Mouse (Mus musculus): ENCODE data around the gene Asb10.

DNA sequence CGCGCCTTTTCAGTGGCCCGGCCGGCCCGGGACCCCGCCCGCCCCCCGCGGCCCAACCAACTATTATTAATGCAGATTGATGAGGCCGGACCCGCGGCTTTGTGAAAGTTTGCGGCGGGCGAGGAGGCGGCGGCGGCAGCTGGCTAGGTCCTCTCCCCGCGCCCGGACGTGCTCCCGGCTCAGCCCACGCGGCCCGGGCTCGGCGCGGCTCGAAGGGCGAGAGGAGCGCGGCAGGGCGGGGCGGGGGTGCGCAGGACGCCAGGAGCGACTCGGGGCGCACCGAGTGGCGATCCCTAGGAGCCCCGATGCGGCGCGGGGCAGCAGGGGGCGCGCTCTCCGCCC lies 13.9 kb downstream of the Asb10 start, which contains the start of gene Gbx1:
- no peak for TF ChIP-seq CTCF (IDR thresholded peaks at IDR 0.05; ENCODE audit: low read depth)
- no peak for TF ChIP-seq EP300 (IDR thresholded peaks at IDR 0.05; ENCODE audit: low read depth)

Data from heart, postnatal 0 days (tissue).